Mouse (Mus musculus): Measurements from ENCODE around the gene Acoxl.

DNA sequence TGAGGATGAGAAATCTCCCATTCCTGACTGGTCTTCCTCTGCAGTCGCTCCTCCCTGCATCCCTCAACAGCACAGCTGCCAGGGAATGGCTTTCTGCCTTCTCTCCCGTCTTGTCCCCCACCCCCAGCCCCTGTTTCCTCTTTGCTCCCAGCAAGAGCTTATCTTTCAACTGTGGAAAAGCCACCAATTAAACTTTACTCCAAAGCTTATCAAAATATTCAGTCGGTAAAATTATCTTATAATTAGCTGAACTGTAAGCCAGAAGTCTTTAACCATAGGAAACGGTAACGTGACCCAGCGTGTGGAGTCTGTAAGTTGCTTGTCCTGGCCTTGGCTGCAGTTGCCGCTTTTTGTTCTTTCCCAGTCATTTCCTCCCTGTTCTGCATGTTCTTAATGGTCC lies 70.2 kb downstream of the Acoxl start:
- no peak for TF ChIP-seq CTCF (IDR thresholded peaks at IDR 0.05; ENCODE audit: control insufficient read depth, insufficient read depth, low read length)
- TF ChIP-seq POLR2A (IDR thresholded peaks at IDR 0.05; ENCODE audit: borderline replicate concordance, control insufficient read depth, low read depth, low read length): no peak
